Mouse (Mus musculus) heart, postnatal 36 days (tissue): ENCODE measurements around the gene Aspscr1. TPM values are rescaled to one million over a fixed set of nuclear protein-coding genes. Genes with fewer than 3 reads are reported as not detected.

Source experiments
- DNase-seq, 2 experiments: peaks; one replicate each; pipeline ENCODE4 v3.0.0; 2021 to 2022
- intact Hi-C: fragments of 180-260 bp; cut with DNase I; formaldehyde crosslinking; loops from one replicate; pipeline ENCODE4 v1.15.1; 2025
- total RNA-seq, 2 experiments: library from RNA; stranded (reverse); gene quantifications; 2 replicates each; pipeline ENCODE4 v1.2.3; 2021

Aspscr1 gene
- total RNA-seq, 2 experiments from 2014 or later = 42.2 to 43.0 TPM

DNA sequence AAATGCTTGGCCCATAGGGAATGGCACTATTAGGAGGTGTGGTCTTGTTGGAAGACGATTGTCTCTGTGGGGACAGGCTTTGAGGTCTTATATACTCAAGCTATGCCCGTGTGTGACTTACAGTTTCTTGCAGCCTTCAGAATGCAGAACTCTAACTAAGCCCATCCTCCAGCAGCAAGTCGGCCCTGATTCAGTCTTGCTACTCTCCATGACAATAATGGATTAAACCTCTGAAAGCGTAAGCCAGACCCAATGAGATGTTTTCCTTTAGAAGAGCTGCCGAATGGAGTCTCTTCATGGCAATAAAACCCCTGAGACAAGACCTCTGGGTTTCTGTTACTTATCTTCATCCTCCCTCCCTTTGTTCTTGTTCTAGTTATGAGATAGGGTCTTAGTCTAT lies 38.0 kb upstream of the Aspscr1 start:
- DNase-seq = no peak
- intact Hi-C loops = no loop called here

DNA sequence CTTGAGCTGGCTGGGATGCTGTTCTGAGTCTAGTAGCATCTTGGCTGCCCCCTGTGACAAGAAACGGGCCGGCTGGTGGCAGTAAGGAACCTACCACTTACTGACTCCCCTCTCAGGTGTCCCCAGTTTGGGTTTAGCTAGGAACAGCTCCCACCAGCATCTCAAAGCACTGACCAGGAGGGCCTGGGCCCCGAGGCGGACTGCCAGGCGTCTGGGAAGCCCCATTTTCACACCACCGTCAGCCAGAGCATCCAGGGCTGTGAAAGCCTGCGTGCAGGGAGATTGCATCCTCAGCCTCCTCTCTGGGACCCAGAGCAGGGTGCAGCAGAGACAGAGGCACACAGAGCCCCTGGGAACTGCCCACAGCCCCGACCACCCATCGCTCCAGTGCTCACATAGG lies 31.5 kb upstream of the Aspscr1 start:
- intact Hi-C loops = no loop called here
- no peak for DNase-seq

DNA sequence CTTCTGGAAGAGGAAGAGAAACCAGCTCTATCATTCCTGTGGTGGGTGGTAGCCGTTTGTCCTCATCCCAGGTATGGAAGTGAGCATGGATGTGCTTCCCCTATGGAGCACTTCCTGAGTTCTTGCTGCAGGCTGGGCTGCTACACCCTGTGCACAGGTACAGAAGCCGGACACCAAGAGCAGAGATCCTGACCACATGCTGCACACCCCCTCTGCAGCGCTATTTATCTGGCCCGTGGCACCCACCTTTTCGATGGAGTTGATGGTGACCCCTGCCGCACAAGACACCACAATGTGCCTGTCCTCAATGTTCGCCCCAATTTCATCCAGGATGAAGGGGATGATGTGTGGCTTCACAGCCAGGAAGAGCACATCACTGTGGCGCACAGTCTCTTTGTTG lies 30.9 kb upstream of the Aspscr1 start:
- intact Hi-C loops = no loop called here
- DNase-seq = no peak

DNA sequence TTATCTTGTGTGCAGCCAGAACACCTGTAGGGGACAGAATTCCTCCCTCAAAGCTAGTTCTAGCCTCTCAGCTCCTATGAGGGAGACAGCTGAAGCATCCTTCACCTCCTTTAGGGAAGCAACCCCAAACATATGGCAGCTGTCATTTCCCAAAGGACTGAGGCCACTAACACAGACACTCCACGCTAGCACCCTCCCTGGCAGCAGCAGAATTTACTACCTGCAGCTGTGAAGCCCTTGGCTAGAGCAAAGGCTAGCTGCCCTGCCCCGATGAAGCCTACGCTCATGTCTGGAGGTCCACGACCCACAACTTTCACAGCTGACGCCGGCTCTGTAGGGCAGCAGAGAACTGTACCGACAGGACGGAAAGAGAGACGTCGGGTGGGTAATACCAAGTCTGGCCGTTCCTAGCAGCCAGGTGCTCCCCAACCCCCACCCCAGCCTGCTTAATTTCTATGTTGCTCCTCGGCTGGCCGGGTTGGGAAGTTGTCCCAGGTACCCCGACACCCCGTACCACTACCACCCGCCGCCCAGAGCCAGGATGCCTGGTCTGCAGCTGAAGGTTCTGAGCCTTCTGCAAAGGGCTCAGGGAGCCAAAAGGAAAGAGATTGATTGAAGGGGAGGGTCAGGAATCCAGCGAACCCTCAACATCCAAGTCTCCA lies 29.7 kb upstream of the Aspscr1 start:
- intact Hi-C loops = no loop called here
- DNase-seq = no peak

DNA sequence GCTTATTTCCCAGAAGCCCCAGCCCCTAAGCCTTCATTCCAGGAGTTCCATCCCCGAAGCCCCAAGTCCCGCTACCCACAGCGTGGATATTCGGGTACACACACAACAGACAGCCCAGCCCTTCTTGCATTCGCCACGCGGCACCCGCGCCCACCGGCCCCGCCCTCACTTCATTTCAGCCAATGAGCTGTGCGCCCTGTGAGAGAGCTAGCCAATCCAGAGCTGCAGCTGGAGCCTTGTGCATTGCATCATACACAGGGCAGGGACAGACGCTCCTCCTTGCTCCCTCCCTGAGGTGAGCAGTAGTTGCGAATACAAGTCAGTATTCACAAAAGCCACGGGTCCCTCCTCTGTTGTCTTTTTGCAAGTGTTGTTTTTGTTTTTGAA lies 29.2 kb upstream of the Aspscr1 start, which contains the start of gene Pycr1:
TSS of gene Pycr1 (minus strand) at position 169 of the 387 bp plus-strand sequence.
- intact Hi-C loops = no loop called here

DNA sequence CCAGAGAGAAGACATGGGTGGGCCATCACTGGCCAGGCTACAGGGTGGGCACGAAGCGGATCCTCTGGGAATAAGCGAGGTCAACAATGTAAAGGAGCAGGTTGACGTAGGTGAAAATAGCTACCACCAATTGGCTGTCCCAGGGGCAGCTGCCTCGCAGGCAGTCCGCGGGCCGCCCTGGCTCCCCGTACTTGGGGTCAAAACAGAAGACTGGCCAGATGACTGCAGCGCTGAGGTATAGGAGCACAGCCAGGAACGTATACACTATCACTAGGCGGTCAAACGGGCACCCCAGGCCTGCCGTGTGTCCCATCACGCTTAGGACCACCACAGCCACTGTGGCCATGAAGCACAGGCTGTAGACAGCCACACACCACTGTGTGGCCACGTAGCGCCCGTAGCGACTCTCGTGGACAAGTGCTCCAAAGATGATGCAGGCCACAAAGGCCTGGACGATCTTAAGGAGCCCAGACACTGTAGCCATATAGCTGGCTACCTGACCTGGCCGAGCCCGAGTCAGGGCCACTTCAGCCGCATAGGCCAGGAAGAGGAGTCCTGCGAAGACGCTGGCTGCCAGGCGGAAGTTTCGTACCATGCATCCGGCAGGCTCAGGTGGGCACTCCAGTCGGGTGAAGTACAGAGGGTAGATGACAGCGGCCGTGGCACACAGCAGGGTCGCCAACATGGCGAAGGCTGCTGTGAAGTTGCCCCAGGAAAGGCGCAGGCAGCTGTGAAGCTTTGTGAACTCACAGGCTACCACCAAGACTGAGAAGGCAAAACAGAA lies 25.5 kb upstream of the Aspscr1 start:
- no peak for DNase-seq
- intact Hi-C loops = no loop called here

More for the DNA sequence above, 29.2 kb upstream of the Aspscr1 start, which contains the start of gene Pycr1:
- DNase-seq = peak; percentile 90 to 92

DNA sequence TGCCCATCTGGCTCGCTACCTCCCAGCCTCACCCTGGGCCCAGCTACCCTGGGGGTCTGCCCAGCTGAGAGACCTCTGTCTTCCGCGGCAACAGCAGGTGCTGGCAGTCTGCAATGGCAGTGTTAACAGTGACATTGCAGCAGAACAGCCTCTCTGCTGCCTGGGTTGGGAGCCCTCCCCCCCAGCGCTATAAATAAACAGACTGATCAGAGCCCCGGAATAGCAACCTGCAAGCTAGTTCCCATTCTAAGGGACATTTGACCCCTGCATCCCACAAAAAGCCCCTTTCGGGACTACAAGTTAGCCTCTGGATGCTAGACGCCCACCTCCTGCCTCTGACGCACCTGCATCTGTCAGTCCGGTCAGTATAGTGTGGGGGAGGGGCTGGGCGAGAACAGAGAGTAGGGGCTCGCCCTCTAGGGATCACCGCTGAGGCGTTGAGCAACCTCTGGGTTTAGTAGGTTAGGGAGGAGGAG lies 24.7 kb upstream of the Aspscr1 start, which contains the start of gene Myadml2:
TSS of gene Myadml2 (minus strand) at position 158 of the 476 bp plus-strand sequence.
- DNase-seq = peak in 1 of 2 experiments; percentile 66

DNA sequence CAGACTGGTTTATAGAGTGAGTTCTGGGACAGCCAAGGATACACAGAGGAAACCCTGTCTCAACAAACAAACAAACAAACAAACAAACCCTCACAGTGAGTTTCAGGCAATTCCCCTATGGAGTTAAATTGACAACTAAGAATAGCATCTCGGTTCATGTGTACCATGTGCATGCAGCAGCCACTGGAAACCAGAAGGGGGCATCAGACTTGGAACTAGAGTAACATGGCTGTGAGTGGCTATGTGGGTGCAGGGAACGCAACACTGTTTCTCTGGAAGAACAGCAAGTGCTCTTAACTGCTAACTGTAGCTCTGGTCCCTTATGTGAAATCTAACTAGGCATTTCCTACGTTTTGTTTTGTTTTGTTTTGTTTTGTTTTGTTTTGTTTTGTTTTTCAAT lies 20.9 kb upstream of the Aspscr1 start:
- intact Hi-C loops = no loop called here
- no peak for DNase-seq

More for the DNA sequence above, 24.7 kb upstream of the Aspscr1 start, which contains the start of gene Myadml2:
- intact Hi-C loops = no loop called here

DNA sequence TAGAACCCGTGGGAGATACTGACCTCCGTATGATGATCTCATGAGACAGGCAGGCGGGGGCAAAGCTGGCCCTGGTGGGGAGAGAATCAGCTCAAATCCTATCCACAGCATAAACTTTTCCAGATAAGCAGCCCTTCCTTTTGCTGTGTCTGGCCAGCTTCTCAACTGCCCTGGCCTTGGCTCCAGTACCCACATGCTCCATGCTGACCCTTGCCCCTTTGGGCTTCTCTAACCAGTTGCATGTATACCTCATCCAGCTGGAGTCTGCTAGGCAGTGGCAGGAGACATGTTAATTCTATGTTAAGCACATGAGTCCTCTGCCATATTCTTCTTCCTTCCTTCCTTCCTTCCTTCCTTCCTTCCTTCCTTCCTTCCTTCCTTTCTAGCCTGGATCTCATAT lies 18.0 kb upstream of the Aspscr1 start:
- DNase-seq = no peak
- intact Hi-C loops = no loop called here

DNA sequence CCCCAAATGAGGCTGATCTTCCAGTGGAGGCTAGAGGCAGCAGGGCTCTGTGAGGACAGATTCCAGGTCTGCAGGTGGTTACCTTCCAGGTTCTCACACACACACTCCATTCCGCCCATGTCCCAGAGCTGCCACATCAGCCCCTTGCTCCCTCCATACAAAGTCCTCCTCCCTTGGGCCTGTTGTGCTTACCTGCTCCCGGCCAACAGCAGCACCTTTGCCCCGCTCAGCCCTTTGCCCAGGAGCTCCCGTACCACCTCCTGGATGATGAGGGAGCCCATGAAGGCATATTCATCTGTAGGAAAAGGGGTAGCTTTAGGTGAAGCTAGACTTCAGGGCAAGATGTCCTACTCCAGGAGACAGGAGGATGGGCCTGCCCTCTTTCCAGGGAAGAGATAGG lies 15.5 kb upstream of the Aspscr1 start:
- DNase-seq = no peak

DNA sequence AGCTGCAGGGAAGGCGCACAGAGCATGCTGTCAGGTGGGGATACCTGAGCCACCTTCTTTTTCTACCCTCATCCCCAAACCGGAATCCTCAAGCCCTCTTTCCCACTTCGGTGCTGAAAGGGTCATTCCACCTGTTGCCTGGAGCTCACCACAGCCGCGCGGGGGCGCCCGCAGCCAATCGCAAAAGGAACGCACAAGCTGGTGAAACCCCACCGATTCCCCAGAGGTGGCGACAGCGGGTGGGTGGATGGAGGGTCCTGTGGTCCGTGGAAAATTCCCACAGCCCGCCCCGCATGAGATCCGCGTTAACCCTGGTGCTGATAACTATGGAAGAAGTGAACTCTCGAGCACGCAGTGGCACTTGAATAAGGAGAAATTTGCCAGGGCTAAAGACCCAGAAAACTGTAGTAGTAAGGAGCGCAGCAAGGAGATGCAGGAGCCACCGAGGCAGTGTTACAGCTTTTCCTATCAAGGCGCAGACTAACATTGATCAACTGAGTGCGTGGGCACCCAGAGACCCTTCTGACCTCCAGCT lies 13.8 kb upstream of the Aspscr1 start:
- intact Hi-C loops = loop anchor here (1.0 to 2.0 kb wide), 2 partner anchors 53 to 118 kb away; no protein-coding TSS in a partner anchor
- DNase-seq = peak; percentile 78 to 81

More for the DNA sequence above, 15.5 kb upstream of the Aspscr1 start:
- intact Hi-C loops = no loop called here

DNA sequence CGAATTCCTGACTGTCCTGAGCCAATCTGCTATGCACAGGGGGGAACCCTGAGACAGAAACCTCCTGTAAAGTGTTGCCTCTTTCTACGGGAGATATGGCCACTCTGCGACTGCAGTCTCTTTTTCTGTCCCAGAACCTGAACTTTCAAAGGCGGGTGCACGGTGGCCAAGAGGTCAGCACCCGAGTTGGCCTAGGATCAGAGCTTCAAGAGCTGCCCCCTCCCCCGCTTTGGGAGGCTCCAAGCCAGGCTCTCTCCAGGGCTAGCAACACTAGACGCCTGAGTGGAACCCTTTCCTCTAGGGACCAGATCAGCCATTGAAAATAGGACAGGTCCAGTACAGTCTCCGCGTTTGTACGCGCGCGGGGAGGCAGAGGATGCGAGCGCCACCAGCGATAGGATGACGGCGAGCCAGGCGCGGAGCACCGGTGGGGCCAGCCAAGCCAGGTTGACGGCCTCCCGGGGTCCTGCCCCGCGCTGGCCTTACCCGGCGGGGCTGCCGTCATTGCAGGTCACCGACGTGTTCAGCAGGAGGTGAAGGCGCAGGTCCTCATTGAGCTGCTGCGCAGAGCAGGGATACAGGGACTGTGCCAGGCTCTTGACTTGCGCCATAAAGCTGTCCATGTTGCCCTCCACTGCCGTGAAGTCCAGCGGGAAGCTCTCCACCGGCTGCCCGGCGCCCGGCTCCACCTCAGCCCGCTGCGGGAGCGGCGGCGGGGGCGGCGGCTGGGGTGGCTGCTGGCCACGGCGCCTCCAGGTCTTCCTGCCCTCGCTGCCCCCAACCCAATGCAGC lies 13.1 kb upstream of the Aspscr1 start:
- DNase-seq = no peak
- intact Hi-C loops = loop anchor here (1.0 to 2.0 kb wide), 2 partner anchors 53 to 117 kb away; no protein-coding TSS in a partner anchor

DNA sequence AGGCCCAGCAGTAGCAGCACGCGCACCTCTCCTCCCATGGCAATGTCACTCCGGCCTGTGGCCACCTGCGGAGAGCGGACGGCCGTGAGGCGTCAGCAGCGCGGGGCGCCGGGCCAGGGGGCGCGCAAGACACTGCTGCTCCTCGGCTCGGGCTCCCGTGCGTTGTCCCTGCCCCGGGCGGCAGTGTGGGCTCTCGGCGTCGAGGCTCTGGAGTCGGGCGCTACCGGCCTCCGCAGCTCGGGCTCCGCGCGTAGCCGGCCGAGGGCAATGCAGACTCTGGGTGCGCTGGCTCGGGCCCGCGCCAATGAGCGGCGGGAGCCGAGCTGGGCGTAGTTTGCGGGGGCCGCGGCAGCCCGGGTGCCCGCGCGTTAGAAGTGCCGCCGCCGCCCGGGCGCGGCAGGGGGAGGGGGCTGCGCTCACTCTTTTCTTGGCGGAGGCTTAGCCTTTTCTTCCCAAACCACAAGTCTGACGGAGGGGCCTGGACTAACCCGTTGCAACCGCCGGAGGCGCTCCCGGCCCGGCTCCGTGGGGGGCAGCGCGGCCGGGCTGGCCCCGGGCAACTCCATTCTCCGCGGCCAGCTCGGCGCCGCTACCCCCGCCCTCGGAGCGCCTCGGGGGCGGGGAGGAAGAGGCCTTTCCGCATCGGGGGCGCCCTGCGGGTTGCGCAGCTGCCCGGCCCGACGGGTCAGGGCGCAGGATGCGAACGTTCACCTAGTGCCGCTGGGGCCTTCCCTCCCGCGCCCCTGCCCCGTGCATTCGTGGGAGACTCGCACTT lies 12.3 kb upstream of the Aspscr1 start:
- intact Hi-C loops = no loop called here
- peak in 1 of 2 experiments; percentile 37 for DNase-seq

DNA sequence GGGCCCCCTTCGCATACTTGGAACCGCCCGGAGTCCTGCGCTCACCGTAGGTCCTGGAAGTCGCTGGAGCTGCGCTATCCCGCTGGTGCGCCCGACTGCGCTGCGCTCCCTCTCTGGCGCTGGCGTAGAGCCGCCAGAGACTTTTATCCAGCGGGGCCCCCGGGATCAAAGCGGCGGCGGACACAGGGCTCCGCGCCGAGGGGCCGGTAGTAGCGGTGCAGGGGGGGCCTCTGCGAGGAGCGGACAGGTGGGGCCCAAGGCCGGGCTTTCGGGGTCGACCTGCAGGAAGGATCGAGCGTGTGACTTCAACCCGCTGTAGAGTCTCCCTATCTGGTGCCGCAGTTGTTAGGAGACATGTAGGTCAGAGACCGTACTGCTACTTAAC lies 11.7 kb upstream of the Aspscr1 start, which contains the start of gene Notum:
TSS of gene Notum (minus strand) at position 100 of the 385 bp plus-strand sequence.
- intact Hi-C loops = no loop called here
- DNase-seq = no peak

DNA sequence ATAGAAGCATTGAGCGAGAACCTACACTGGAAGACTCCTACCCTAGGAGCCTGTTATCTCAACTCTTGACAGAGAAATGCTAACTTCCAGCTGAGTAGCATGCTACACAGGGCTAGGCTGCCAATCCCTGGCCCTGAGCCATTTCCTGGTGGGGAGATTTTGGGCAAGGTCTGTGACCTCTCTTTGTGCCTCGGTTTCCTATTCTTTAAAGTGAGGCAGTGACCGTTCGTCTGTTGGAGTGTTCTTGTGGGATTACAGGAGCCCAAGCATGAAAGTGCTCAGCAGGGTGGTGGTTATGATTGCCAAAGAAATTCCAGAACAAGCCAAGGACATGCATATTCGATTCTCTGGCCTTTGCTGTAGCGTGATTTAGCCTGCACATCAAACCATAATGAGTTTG lies 10.0 kb upstream of the Aspscr1 start:
- DNase-seq = no peak
- intact Hi-C loops = no loop called here

DNA sequence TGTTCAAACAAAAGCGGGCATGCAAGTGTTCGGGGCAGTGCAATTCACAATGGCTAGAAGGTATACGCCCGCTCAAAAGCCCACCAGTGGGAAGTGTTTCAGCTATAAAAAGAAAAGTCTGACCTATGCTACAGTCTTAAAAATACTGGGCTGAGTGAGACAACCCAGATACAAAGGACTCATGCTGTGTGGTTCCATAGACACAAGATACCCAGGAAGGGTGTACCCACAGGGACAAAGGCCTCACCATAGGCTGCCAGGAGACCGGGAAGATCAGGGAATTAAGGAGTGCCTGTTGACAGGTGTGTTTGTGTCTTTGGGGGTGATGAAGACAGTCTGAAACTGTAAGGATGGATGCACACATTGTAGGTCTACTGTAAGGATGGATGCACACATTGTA lies 9.1 kb upstream of the Aspscr1 start:
- intact Hi-C loops = no loop called here
- no peak for DNase-seq

DNA sequence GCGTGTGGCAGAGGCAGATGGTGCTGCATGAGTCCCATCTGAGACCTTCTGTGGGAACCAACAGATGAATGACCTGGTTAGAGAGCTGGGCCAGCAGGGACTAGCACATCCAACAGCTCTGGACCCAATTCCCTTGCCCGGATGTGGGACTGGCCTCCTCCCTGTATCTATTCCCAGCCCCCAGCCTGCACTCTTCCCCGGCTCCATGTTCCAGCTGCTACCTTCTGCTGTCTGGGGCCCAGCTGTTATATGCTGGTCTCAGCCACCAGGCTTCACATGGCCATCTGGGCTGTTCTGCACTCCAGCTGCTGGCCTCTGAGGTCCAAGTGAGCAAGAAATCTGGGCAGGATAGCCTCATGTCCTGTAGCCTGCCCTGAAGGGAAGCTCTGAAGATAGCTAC lies 7.4 kb upstream of the Aspscr1 start:
- DNase-seq = peak; percentile 59
- intact Hi-C loops = no loop called here

DNA sequence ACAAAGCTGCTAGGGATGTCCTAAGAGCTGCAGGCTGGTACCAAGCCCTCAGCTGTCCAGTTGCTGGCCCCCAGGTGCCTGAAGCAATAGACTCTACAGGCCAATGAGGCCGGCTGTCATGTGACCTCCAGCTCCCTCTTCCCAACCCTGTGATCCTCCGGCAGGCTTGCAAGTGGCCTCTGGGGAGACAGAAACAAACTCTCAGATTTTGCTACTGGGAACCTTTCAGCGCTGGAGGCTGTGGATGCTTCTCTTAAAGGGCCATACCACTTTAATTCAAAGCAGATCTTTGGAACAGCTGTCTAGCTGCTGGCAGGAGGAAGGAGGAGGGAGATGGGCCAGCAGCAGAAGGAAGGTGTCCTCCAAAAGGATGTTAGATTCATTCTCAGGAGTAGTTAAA lies 6.2 kb upstream of the Aspscr1 start:
- intact Hi-C loops = no loop called here
- DNase-seq = no peak

DNA sequence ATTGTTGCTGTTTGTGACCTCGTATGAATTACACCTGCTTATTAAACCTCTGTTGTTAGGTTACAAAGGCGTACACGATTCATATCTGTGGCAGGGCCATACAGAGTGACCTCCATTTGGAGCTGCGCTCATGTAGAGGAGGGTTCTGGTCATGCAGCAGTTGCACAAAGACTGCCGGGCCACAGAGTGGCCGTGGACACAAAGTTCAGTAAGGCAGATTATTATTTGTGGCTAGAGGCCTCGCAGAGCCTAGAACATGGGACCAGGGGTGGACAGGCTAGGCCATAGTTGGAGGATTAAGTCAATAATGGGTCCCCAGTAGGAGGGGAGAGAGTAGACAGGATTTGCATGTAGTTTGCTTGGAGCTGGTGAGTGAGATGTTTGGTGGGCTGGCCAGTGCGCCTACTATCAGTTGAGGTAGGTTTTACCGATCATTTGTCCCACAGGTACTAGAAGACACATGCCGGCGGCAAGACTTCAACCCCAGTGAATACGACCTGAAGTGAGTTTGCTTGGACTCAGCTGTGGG lies 885 bp downstream of the Aspscr1 start:
- no peak for DNase-seq
- intact Hi-C loops = loop anchor here (5.0 kb wide), 2 partner anchors 46 to 181 kb away; partner anchors contain the start of genes Sirt7 and Slc25a10
